In the genomic region with DNA sequence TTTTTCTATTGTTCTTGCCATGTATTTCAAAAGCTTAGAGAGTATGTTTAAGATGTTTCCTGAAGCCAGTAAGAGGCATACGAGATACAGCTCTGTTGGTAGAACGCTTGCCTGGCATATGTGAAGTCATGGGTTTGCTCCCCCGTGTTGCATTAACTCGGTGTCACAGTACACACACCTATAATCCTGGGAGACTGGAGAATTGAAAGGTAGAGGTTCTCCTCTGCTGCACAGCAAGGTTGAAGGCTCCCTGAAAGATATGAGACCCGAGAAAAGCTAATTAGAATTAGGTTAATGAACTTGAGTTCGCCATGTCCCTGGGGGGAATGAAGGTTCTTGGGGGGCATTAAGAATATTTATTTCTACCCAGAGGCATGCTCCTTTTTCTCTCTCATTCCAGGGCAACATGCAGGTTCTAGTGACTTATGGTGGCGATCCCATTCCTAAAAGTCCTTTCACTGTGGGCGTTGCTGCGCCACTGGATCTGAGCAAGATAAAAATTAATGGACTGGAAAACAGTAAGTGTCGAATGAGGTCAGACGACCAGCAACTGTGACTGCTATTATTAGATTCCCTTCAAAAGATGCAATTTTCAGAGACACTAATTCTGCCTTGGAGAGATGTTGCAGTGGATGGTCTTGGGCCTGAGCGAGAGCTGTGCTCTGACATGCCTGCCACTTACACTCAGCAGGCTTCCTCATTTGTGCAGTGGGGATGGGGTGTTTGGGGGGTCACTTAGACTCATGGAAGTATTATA, we compare ENCODE assay signal across 11 mouse cellular contexts. TPM values are rescaled to one million over a fixed set of nuclear protein-coding genes. Genes with fewer than 3 reads are reported as not detected.
DNase-seq lines count a peak whose midpoint lies in the region; ATAC-seq lines count a peak whose summit lies in the region.
"Had no signal": no experiment of that assay in that cellular context is flagged by ENCODE, and none has a peak within 500 bp of the region (broad histone marks: within the 10 kb centered on the region; RNA-seq: fewer than 3 reads in every experiment).

No protein-coding gene starts in this region.

- H3K36me3 ChIP-seq in forebrain, embryonic 13.5 days (ENCODE audit: poor library complexity, severe bottlenecking): peaks cover 69% of the 10 kb centered on the region
- peaks cover 92% of the 10 kb centered on the region for H3K36me3 ChIP-seq in forebrain, embryonic 10.5 days (replicated peaks)
- peaks cover 27% of the 10 kb centered on the region for H3K36me3 ChIP-seq in midbrain, embryonic 16.5 days (ENCODE audit: control insufficient read depth, insufficient read depth, low read length)
- H3K36me3 ChIP-seq in midbrain, embryonic 10.5 days: peaks cover 58% of the 10 kb centered on the region

- no peaks in the 10 kb centered on the region for H3K9me3 ChIP-seq in forebrain, embryonic 13.5 days (replicated peaks)
- H3K9me3 ChIP-seq in forebrain, embryonic 10.5 days: no peaks in the 10 kb centered on the region
- no peaks in the 10 kb centered on the region for H3K9me3 ChIP-seq in midbrain, embryonic 16.5 days (replicated peaks; ENCODE audit: control insufficient read depth, low read length, poor library complexity, severe bottlenecking)
- H3K9me3 ChIP-seq in midbrain, embryonic 10.5 days (replicated peaks): no peaks in the 10 kb centered on the region
- H3K9me3 ChIP-seq: G1E; megakaryocyte, embryonic 14.5 days had no signal

- H3K27me3 ChIP-seq in forebrain, embryonic 13.5 days: no peaks in the 10 kb centered on the region
- H3K27me3 ChIP-seq in forebrain, embryonic 10.5 days (ENCODE audit: poor library complexity, severe bottlenecking): no peaks in the 10 kb centered on the region
- no peaks in the 10 kb centered on the region for H3K27me3 ChIP-seq in midbrain, embryonic 16.5 days (ENCODE audit: control insufficient read depth, insufficient read depth, low read depth, low read length)
- H3K27me3 ChIP-seq in midbrain, embryonic 10.5 days (ENCODE audit: low read depth, poor library complexity, severe bottlenecking): no peaks in the 10 kb centered on the region

- H3K27ac ChIP-seq in forebrain, embryonic 13.5 days: no peak overlapping the region
- no peak overlapping the region for H3K27ac ChIP-seq in forebrain, embryonic 10.5 days
- peak overlapping the region; percentile 17; the same call in 1 of the 2 replicates for H3K27ac ChIP-seq in midbrain, embryonic 16.5 days (ENCODE audit: low read length)
- H3K27ac ChIP-seq in midbrain, embryonic 10.5 days (replicated peaks): no peak overlapping the region

- H3K4me3 ChIP-seq in forebrain, embryonic 13.5 days: no peak overlapping the region
- H3K4me3 ChIP-seq in forebrain, embryonic 10.5 days: no peak overlapping the region
- no peak overlapping the region for H3K4me3 ChIP-seq in midbrain, embryonic 16.5 days (ENCODE audit: low read depth, low read length)
- no peak overlapping the region for H3K4me3 ChIP-seq in midbrain, embryonic 10.5 days
- H3K4me3 ChIP-seq: megakaryocyte, embryonic 14.5 days had no signal

- H3K4me1 ChIP-seq in forebrain, embryonic 13.5 days: no peaks in the 10 kb centered on the region
- 0 out of 2 replicates have a peak, but pooled peaks cover 3% of the 10 kb centered on the region for H3K4me1 ChIP-seq in forebrain, embryonic 10.5 days
- H3K4me1 ChIP-seq in midbrain, embryonic 16.5 days (ENCODE audit: control insufficient read depth, insufficient read depth, low read length): 0 out of 2 replicates have a peak, but pooled peaks cover 4% of the 10 kb centered on the region
- no peaks in the 10 kb centered on the region for H3K4me1 ChIP-seq in midbrain, embryonic 10.5 days
- H3K4me1 ChIP-seq: megakaryocyte, embryonic 14.5 days had no signal

- DNase-seq in forebrain, embryonic 10.5 days (ENCODE audit: extremely low spot score, low spot score): no peak
- DNase-seq in midbrain, embryonic 10.5 days (ENCODE audit: low spot score): no peak
- DNase-seq in kidney, postnatal 4 days: peak; percentile 21 to 53
- peak; percentile 23 for DNase-seq in retina, postnatal 1 day
- DNase-seq in layer of hippocampus, adult 9-10 months (ENCODE audit: low spot score): no peak
- no peak for DNase-seq in urinary bladder, postnatal 4 days (ENCODE audit: low spot score in 2 of 2)
- DNase-seq: thymus, postnatal 14 days had no signal

- no peak overlapping the region for H3K9ac ChIP-seq in forebrain, embryonic 13.5 days
- no peak overlapping the region for H3K9ac ChIP-seq in midbrain, embryonic 16.5 days (ENCODE audit: low read depth, low read length)

- WGBS in forebrain, embryonic 13.5 days: 81% methylated on average over 12 of the region's 12 CpGs
- WGBS in forebrain, embryonic 10.5 days: 91% methylated on average over 12 of the region's 12 CpGs
- 81% methylated on average over 12 of the region's 12 CpGs for WGBS in midbrain, embryonic 16.5 days
- WGBS in midbrain, embryonic 10.5 days: 86% methylated on average over 12 of the region's 12 CpGs

- H3K4me2 ChIP-seq in forebrain, embryonic 13.5 days: no peak overlapping the region
- H3K4me2 ChIP-seq in midbrain, embryonic 16.5 days (ENCODE audit: low read length): no peak overlapping the region

- peak; percentile 45; the same call in 1 of the 2 replicates for ATAC-seq in forebrain, embryonic 13.5 days
- ATAC-seq in midbrain, embryonic 16.5 days: no peak

RNA-seq across cellular contexts. Expression of gene Gm45521, which starts 55.4 kb away (rescaled TPM):
- not detected in 2 replicates for polyA plus RNA-seq in forebrain, embryonic 13.5 days (2015; fragmentation: Nextera tagmentation; extraction: Ambion mirVana)
- 0.22 and 0.32 TPM in 2 replicates for polyA plus RNA-seq in forebrain, embryonic 10.5 days (2016; fragmentation: Nextera tagmentation; extraction: Ambion mirVana)
- polyA plus RNA-seq in midbrain, embryonic 16.5 days (2015; fragmentation: Nextera tagmentation; extraction: Ambion mirVana): 0.48 and 0.99 TPM in 2 replicates
- polyA plus RNA-seq in midbrain, embryonic 10.5 days (2016; fragmentation: Nextera tagmentation; extraction: Ambion mirVana): 0.37 and 0.48 TPM in 2 replicates
- polyA plus RNA-seq: G1E had no signal

Comparison
In these comparisons a context has a peak if more than half of its experiments do, and no peak if none do; other contexts are left out.
1. DNase-seq: peak in kidney, postnatal 4 days (2 of 2) and retina, postnatal 1 day (single experiment); none in forebrain, embryonic 10.5 days (single experiment), midbrain, embryonic 10.5 days (single experiment), layer of hippocampus, adult 9-10 months (single experiment) and urinary bladder, postnatal 4 days (0 of 2).